Comparison of ENCODE assay signal across 17 mouse cellular contexts in genomic region chr5:44586571-44586970, GRCm38 (mm10).
DNase-seq lines count a peak whose midpoint lies in the region; ATAC-seq lines count a peak whose summit lies in the region.
"Had no signal": no experiment of that assay in that cellular context is flagged by ENCODE, and none has a peak within 500 bp of the region (broad histone marks: within the 10 kb centered on the region; RNA-seq: fewer than 3 reads in every experiment).

No protein-coding gene starts in this region.

- H3K4me2 ChIP-seq in embryonic facial prominence, embryonic 15.5 days (replicated peaks): no peak overlapping the region
- no peak overlapping the region for H3K4me2 ChIP-seq in limb, embryonic 15.5 days
- H3K4me2 ChIP-seq: forebrain, embryonic 13.5 days; heart, embryonic 15.5 days; hindbrain, embryonic 12.5 days; midbrain, embryonic 15.5 days had no signal

- H3K36me3 ChIP-seq in embryonic facial prominence, embryonic 10.5 days (replicated peaks): no peaks in the 10 kb centered on the region
- H3K36me3 ChIP-seq in embryonic facial prominence, embryonic 15.5 days: no peaks in the 10 kb centered on the region
- H3K36me3 ChIP-seq in limb, embryonic 15.5 days: no peaks in the 10 kb centered on the region
- H3K36me3 ChIP-seq: G1E; heart, embryonic 15.5 days; hindbrain, embryonic 12.5 days; midbrain, embryonic 15.5 days had no signal

- no peak overlapping the region for H3K27ac ChIP-seq in embryonic facial prominence, embryonic 10.5 days (replicated peaks)
- H3K27ac ChIP-seq in embryonic facial prominence, embryonic 15.5 days (replicated peaks): peak overlapping the region; percentile 65
- peak overlapping the region; percentile 28 for H3K27ac ChIP-seq in limb, embryonic 15.5 days
- H3K27ac ChIP-seq: forebrain, embryonic 13.5 days; heart, embryonic 15.5 days; hindbrain, embryonic 12.5 days; midbrain, embryonic 15.5 days had no signal

- DNase-seq in kidney, postnatal 10 days: peak; percentile 42
- no peak for DNase-seq in kidney, postnatal 14 days
- peak; percentile 18 for DNase-seq in embryonic facial prominence, embryonic 10.5 days (ENCODE audit: low spot score)
- no peak for DNase-seq in cerebellum, postnatal 10 days
- DNase-seq: adrenal gland, adult 8-10 months; cerebellum, adult 18-20 months; heart, adult 11 months; kidney, postnatal 36 days; lung, adult 2 months had no signal

- WGBS in embryonic facial prominence, embryonic 10.5 days: 47% methylated on average over 5 of the region's 5 CpGs
- 26% methylated on average over 5 of the region's 5 CpGs for WGBS in embryonic facial prominence, embryonic 15.5 days
- 22% methylated on average over 5 of the region's 5 CpGs for WGBS in limb, embryonic 15.5 days

- peaks cover 16% of the 10 kb centered on the region; the same call in 1 of the 2 replicates for H3K4me1 ChIP-seq in embryonic facial prominence, embryonic 10.5 days
- peaks cover 18% of the 10 kb centered on the region; the same call in 1 of the 2 replicates for H3K4me1 ChIP-seq in embryonic facial prominence, embryonic 15.5 days
- H3K4me1 ChIP-seq in limb, embryonic 15.5 days: peaks cover 6% of the 10 kb centered on the region; the same call in 1 of the 2 replicates
- H3K4me1 ChIP-seq: forebrain, embryonic 13.5 days; heart, embryonic 15.5 days; hindbrain, embryonic 12.5 days; midbrain, embryonic 15.5 days had no signal

- no peaks in the 10 kb centered on the region for H3K27me3 ChIP-seq in embryonic facial prominence, embryonic 10.5 days (replicated peaks; ENCODE audit: low read depth, poor library complexity, severe bottlenecking)
- H3K27me3 ChIP-seq in embryonic facial prominence, embryonic 15.5 days: no peaks in the 10 kb centered on the region
- H3K27me3 ChIP-seq in limb, embryonic 15.5 days: no peaks in the 10 kb centered on the region
- H3K27me3 ChIP-seq: heart, embryonic 15.5 days; hindbrain, embryonic 12.5 days; midbrain, embryonic 15.5 days had no signal

- no peak overlapping the region for H3K4me3 ChIP-seq in embryonic facial prominence, embryonic 10.5 days
- no peak overlapping the region for H3K4me3 ChIP-seq in embryonic facial prominence, embryonic 15.5 days (replicated peaks)
- no peak overlapping the region for H3K4me3 ChIP-seq in limb, embryonic 15.5 days
- H3K4me3 ChIP-seq: forebrain, embryonic 13.5 days; heart, embryonic 15.5 days; hindbrain, embryonic 12.5 days; midbrain, embryonic 15.5 days had no signal

- ATAC-seq in embryonic facial prominence, embryonic 15.5 days (ENCODE audit: insufficient number of reproducible peaks, low FRiP score, low TSS enrichment, low read depth): peak; percentile 24; the same call in 1 of the 2 replicates
- 0 out of 2 replicates have a peak, but pooled peaks have one; percentile 40 for ATAC-seq in limb, embryonic 15.5 days (ENCODE audit: insufficient number of reproducible peaks, low FRiP score, low TSS enrichment, low read depth)
- no peak for ATAC-seq in frontal cortex, adult (ENCODE audit: low TSS enrichment)
- ATAC-seq: forebrain, embryonic 13.5 days; midbrain, embryonic 15.5 days had no signal

- H3K9me3 ChIP-seq in embryonic facial prominence, embryonic 10.5 days: no peaks in the 10 kb centered on the region
- H3K9me3 ChIP-seq in embryonic facial prominence, embryonic 15.5 days (replicated peaks): no peaks in the 10 kb centered on the region
- H3K9me3 ChIP-seq in limb, embryonic 15.5 days: no peaks in the 10 kb centered on the region
- H3K9me3 ChIP-seq: forebrain, embryonic 13.5 days; G1E; heart, embryonic 15.5 days; hindbrain, embryonic 12.5 days; midbrain, embryonic 15.5 days had no signal

- H3K9ac ChIP-seq in embryonic facial prominence, embryonic 15.5 days: no peak overlapping the region
- H3K9ac ChIP-seq in limb, embryonic 15.5 days: no peak overlapping the region
- H3K9ac ChIP-seq: forebrain, embryonic 13.5 days; heart, embryonic 15.5 days; hindbrain, embryonic 12.5 days; midbrain, embryonic 15.5 days had no signal

Comparison
In these comparisons a context has a peak if more than half of its experiments do, and no peak if none do; other contexts are left out.
1. DNase-seq: peak in kidney, postnatal 10 days (single experiment) and embryonic facial prominence, embryonic 10.5 days (single experiment); none in kidney, postnatal 14 days (single experiment) and cerebellum, postnatal 10 days (0 of 2).